Mouse (Mus musculus): Measurements from ENCODE around the gene Calcoco2. TPM values are rescaled to one million over a fixed set of nuclear protein-coding genes. Genes with fewer than 3 reads are reported as not detected.

The Calcoco2 gene
- polyA plus RNA-seq, 1 experiment from 2014 or later: 0.17 TPM

GRCm38 (mm10) chr11:96058309-96058708, 53.5 kb downstream of the Calcoco2 start:
- H3K4me2 ChIP-seq (replicated peaks; ENCODE audit: low read depth, low read length): no peak overlapping the region
- 95% methylated on average over 4 of the region's 4 CpGs for WGBS
- H3K36me3 ChIP-seq (ENCODE audit: control insufficient read depth, insufficient read depth, low read length): peaks cover 14% of the 10 kb centered on the region; the same call in 1 of the 2 replicates

GRCm38 (mm10) chr11:96050854-96051253, 60.9 kb downstream of the Calcoco2 start:
- H3K4me3 ChIP-seq (ENCODE audit: low read depth, low read length): no peak overlapping the region
- ATAC-seq (ENCODE audit: low FRiP score) (no peak), DNase-seq (ENCODE audit: low spot score) (no peak)
- H3K4me1 ChIP-seq (replicated peaks; ENCODE audit: control insufficient read depth, insufficient read depth, low read length): no peaks in the 10 kb centered on the region
- WGBS: 93% methylated on average over 3 of the region's 3 CpGs
- no peak overlapping the region for H3K9ac ChIP-seq (ENCODE audit: low read depth, low read length)
- H3K9me3 ChIP-seq (ENCODE audit: control insufficient read depth, low read length): no peaks in the 10 kb centered on the region
- H3K27ac ChIP-seq (ENCODE audit: low read depth, low read length): no peak overlapping the region
- peaks cover 22% of the 10 kb centered on the region; the same call in 1 of the 2 replicates for H3K36me3 ChIP-seq (ENCODE audit: control insufficient read depth, insufficient read depth, low read length)
- H3K4me2 ChIP-seq (replicated peaks; ENCODE audit: low read depth, low read length): no peak overlapping the region
- no peaks in the 10 kb centered on the region for H3K27me3 ChIP-seq (ENCODE audit: control insufficient read depth, insufficient read depth, low read length)

More at GRCm38 (mm10) chr11:96058309-96058708, 53.5 kb downstream of the Calcoco2 start:
- no peaks in the 10 kb centered on the region for H3K27me3 ChIP-seq (ENCODE audit: control insufficient read depth, insufficient read depth, low read length)
- H3K4me1 ChIP-seq (replicated peaks; ENCODE audit: control insufficient read depth, insufficient read depth, low read length): no peaks in the 10 kb centered on the region
- ATAC-seq (ENCODE audit: low FRiP score) (no peak), DNase-seq (ENCODE audit: low spot score) (no peak)
- H3K4me3 ChIP-seq (ENCODE audit: low read depth, low read length): no peak overlapping the region
- H3K9me3 ChIP-seq (ENCODE audit: control insufficient read depth, low read length): no peaks in the 10 kb centered on the region
- no peak overlapping the region for H3K27ac ChIP-seq (ENCODE audit: low read depth, low read length)
- no peak overlapping the region for H3K9ac ChIP-seq (ENCODE audit: low read depth, low read length)

GRCm38 (mm10) chr11:96049939-96050338, 61.8 kb downstream of the Calcoco2 start:
- Histone ChIP-seq H3K36me3 (ENCODE audit: control insufficient read depth, insufficient read depth, low read length) (peaks cover 22% of the 10 kb centered on the region; the same call in 1 of the 2 replicates), H3K27me3 (ENCODE audit: control insufficient read depth, insufficient read depth, low read length) (no peaks in the 10 kb centered on the region), H3K27ac (ENCODE audit: low read depth, low read length) (no peak overlapping the region), H3K4me3 (ENCODE audit: low read depth, low read length) (no peak overlapping the region), H3K9me3 (ENCODE audit: control insufficient read depth, low read length) (no peaks in the 10 kb centered on the region), H3K4me1 (replicated peaks; ENCODE audit: control insufficient read depth, insufficient read depth, low read length) (no peaks in the 10 kb centered on the region), H3K4me2 (replicated peaks; ENCODE audit: low read depth, low read length) (no peak overlapping the region), H3K9ac (ENCODE audit: low read depth, low read length) (no peak overlapping the region)
- 87% methylated on average over 4 of the region's 4 CpGs for WGBS
- ATAC-seq (ENCODE audit: low FRiP score) (no peak), DNase-seq (ENCODE audit: low spot score) (no peak)

Other genes with a start within 250 kb of the Calcoco2 start
- 0.11 TPM in 1 of 2 replicates, not detected in the other for gene B4galnt2, start 197.1 kb downstream of the Calcoco2 start, polyA plus RNA-seq (2014; fragmentation: Nextera tagmentation; extraction: Ambion mirVana)
- gene Igf2bp1, start 106.0 kb downstream of the Calcoco2 start, polyA plus RNA-seq (2014; fragmentation: Nextera tagmentation; extraction: Ambion mirVana): 80.6 and 83.9 TPM in 2 replicates
- gene Gip, start 87.4 kb downstream of the Calcoco2 start, polyA plus RNA-seq (2014; fragmentation: Nextera tagmentation; extraction: Ambion mirVana): not detected in 2 replicates
- gene Snf8, start 77.1 kb downstream of the Calcoco2 start, polyA plus RNA-seq (2014; fragmentation: Nextera tagmentation; extraction: Ambion mirVana): 47.3 and 48.8 TPM in 2 replicates
- gene Ube2z, start 46.6 kb downstream of the Calcoco2 start, polyA plus RNA-seq (2014; fragmentation: Nextera tagmentation; extraction: Ambion mirVana): 20.9 and 25.2 TPM in 2 replicates
- gene Atp5g1, start 36.3 kb downstream of the Calcoco2 start, polyA plus RNA-seq (2014; fragmentation: Nextera tagmentation; extraction: Ambion mirVana): 474 and 485 TPM in 2 replicates
- gene Ttll6, start 21.8 kb upstream of the Calcoco2 start, polyA plus RNA-seq (2014; fragmentation: Nextera tagmentation; extraction: Ambion mirVana): 0.07 and 0.12 TPM in 2 replicates
- gene Hoxb13, start 82.4 kb upstream of the Calcoco2 start, polyA plus RNA-seq (2014; fragmentation: Nextera tagmentation; extraction: Ambion mirVana): not detected in 2 replicates
- 0.80 and 3.2 TPM in 2 replicates for gene Hoxb9, start 159.5 kb upstream of the Calcoco2 start, polyA plus RNA-seq (2014; fragmentation: Nextera tagmentation; extraction: Ambion mirVana)
- gene Hoxb8, start 169.9 kb upstream of the Calcoco2 start, polyA plus RNA-seq (2014; fragmentation: Nextera tagmentation; extraction: Ambion mirVana): 3.1 and 7.0 TPM in 2 replicates
- 4.0 and 11.2 TPM in 2 replicates for gene Hoxb7, start 174.7 kb upstream of the Calcoco2 start, polyA plus RNA-seq (2014; fragmentation: Nextera tagmentation; extraction: Ambion mirVana)
- 15.9 and 38.5 TPM in 2 replicates for gene Hoxb6, start 180.5 kb upstream of the Calcoco2 start, polyA plus RNA-seq (2014; fragmentation: Nextera tagmentation; extraction: Ambion mirVana)
- gene Hoxb5, start 191.4 kb upstream of the Calcoco2 start, polyA plus RNA-seq (2014; fragmentation: Nextera tagmentation; extraction: Ambion mirVana): 33.1 and 42.5 TPM in 2 replicates
- gene Hoxb4, start 206.3 kb upstream of the Calcoco2 start, polyA plus RNA-seq (2014; fragmentation: Nextera tagmentation; extraction: Ambion mirVana): 3.5 and 5.1 TPM in 2 replicates
- gene Hoxb3, start 211.4 kb upstream of the Calcoco2 start, polyA plus RNA-seq (2014; fragmentation: Nextera tagmentation; extraction: Ambion mirVana): 10.5 and 13.1 TPM in 2 replicates
- gene Hoxb2, start 238.6 kb upstream of the Calcoco2 start, polyA plus RNA-seq (2014; fragmentation: Nextera tagmentation; extraction: Ambion mirVana): 64.9 and 67.5 TPM in 2 replicates